Mouse (Mus musculus) urinary bladder, postnatal 36 days (tissue): ENCODE measurements around the gene Gtse1.

Experiments used
- DNase-seq, 2 experiments: peaks; one replicate each; pipeline ENCODE4 v3.0.0; 2022; ENCODE audit warnings: low spot score in 2 of 2, mixed read lengths in 1 of 2

The Gtse1 gene

GRCm38 (mm10) chr15:85867696-85868095, 8.2 kb downstream of the Gtse1 start:
- peak; percentile 58 to 64 for DNase-seq

- no peak for DNase-seq
Observed at GRCm38 (mm10) chr15:85877336-85877735, 17.8 kb downstream of the Gtse1 start.

GRCm38 (mm10) chr15:85878848-85879497, 19.4 kb downstream of the Gtse1 start, which contains the start of gene Trmu:
Gene Trmu (plus strand): TSS chr15:85879312.
- DNase-seq, result peak; percentile 78 to 91

GRCm38 (mm10) chr15:85879498-85879895, 20.0 kb downstream of the Gtse1 start:
- DNase-seq, result no peak

GRCm38 (mm10) chr15:85885606-85886005, 26.1 kb downstream of the Gtse1 start:
- no peak for DNase-seq

- no peak for DNase-seq
Observed at GRCm38 (mm10) chr15:85889235-85889634, 29.7 kb downstream of the Gtse1 start.

- no peak for DNase-seq
Observed at GRCm38 (mm10) chr15:85891971-85892370, 32.4 kb downstream of the Gtse1 start.

- no peak for DNase-seq
Observed at GRCm38 (mm10) chr15:85892498-85893118, 33.1 kb downstream of the Gtse1 start.

GRCm38 (mm10) chr15:85893871-85894270, 34.3 kb downstream of the Gtse1 start:
- no peak for DNase-seq

- peak; percentile 57 to 70 for DNase-seq
Observed at GRCm38 (mm10) chr15:85896284-85896683, 36.7 kb downstream of the Gtse1 start.

- no peak for DNase-seq
Observed at GRCm38 (mm10) chr15:85897113-85897512, 37.6 kb downstream of the Gtse1 start.

- no peak for DNase-seq
Observed at GRCm38 (mm10) chr15:85899396-85899795, 39.9 kb downstream of the Gtse1 start.

GRCm38 (mm10) chr15:85900318-85900717, 40.8 kb downstream of the Gtse1 start:
- DNase-seq, result no peak

- DNase-seq, result no peak
Observed at GRCm38 (mm10) chr15:85900801-85901200, 41.3 kb downstream of the Gtse1 start.

GRCm38 (mm10) chr15:85902505-85902904, 43.0 kb downstream of the Gtse1 start:
- DNase-seq, result no peak

GRCm38 (mm10) chr15:85903826-85904225, 44.3 kb downstream of the Gtse1 start:
- no peak for DNase-seq

- no peak for DNase-seq
Observed at GRCm38 (mm10) chr15:85908660-85909491, 49.3 kb downstream of the Gtse1 start.

GRCm38 (mm10) chr15:85909492-85909829, 49.9 kb downstream of the Gtse1 start:
- DNase-seq, result no peak

GRCm38 (mm10) chr15:85909931-85910330, 50.4 kb downstream of the Gtse1 start:
- peak; percentile 45 to 67 for DNase-seq

GRCm38 (mm10) chr15:85913605-85914004, 54.1 kb downstream of the Gtse1 start:
- DNase-seq, result no peak

- no peak for DNase-seq
Observed at GRCm38 (mm10) chr15:85919191-85919891, 59.8 kb downstream of the Gtse1 start.

- no peak for DNase-seq
Observed at GRCm38 (mm10) chr15:85919892-85920248, 60.3 kb downstream of the Gtse1 start.
